Mouse (Mus musculus): ENCODE data around the gene Btbd9. TPM values are rescaled to one million over a fixed set of nuclear protein-coding genes. Genes with fewer than 3 reads are reported as not detected.

Btbd9 gene
- polyA plus RNA-seq, 1 experiment from 2014 or later: 41.1 TPM

DNA sequence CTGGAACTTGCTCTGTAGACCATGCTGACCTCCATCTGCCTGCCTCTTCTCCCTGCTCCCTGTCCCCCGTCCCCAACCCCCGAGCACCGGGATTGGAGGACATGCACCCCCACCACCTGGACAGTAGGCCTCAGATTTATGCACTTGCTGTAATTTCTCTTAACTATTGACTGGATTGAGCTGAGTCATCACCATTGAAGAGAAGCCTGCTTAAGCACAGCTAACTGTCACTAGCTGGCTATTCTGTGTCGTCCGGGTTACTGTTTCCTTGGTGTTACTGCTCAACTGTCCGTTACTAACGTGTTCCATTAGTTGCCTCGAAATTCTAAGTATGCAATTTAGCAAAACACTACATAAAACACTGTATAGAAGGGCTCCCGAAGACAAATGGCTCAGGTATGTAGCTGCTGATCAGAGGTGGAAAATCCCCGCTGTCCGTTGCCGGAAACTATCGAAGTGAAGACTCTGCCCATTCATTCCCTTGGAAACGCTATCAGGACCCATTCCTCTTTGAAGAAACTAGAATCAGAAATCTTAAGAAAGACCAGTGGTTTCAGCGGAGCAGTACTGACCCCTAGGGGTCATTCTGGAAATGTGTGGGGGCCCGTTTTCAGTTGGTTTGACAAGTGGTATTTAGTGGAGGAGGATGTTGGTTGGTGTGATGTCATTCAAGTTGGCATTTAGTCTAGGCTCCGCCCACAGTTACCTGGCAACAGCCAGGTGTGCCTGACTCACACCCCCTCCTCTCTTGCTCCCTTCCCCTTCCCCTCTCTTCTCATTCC, 14.3 kb upstream of the Btbd9 start:
- H3K4me1 ChIP-seq (ENCODE audit: control insufficient read depth, insufficient read depth, low read length): no peaks in the 10 kb centered on the region
- DNase-seq (ENCODE audit: low spot score) (peak; percentile 63), ATAC-seq (ENCODE audit: insufficient number of reproducible peaks, low FRiP score, low TSS enrichment, low read depth) (no peak)
- 65% methylated on average over 17 of the region's 17 CpGs for WGBS
- H3K9ac ChIP-seq (ENCODE audit: low read length): no peak overlapping the region
- no peaks in the 10 kb centered on the region for H3K27me3 ChIP-seq (ENCODE audit: control insufficient read depth, insufficient read depth, low read length)
- no peak overlapping the region for H3K4me3 ChIP-seq (ENCODE audit: low read depth, low read length)
- H3K4me2 ChIP-seq (ENCODE audit: low read depth, severe bottlenecking): no peak overlapping the region
- H3K36me3 ChIP-seq (ENCODE audit: control insufficient read depth, insufficient read depth, low read length): no peaks in the 10 kb centered on the region
- no peaks in the 10 kb centered on the region for H3K9me3 ChIP-seq (ENCODE audit: control insufficient read depth, low read length)
- H3K27ac ChIP-seq (replicated peaks; ENCODE audit: low read depth, low read length): no peak overlapping the region

DNA sequence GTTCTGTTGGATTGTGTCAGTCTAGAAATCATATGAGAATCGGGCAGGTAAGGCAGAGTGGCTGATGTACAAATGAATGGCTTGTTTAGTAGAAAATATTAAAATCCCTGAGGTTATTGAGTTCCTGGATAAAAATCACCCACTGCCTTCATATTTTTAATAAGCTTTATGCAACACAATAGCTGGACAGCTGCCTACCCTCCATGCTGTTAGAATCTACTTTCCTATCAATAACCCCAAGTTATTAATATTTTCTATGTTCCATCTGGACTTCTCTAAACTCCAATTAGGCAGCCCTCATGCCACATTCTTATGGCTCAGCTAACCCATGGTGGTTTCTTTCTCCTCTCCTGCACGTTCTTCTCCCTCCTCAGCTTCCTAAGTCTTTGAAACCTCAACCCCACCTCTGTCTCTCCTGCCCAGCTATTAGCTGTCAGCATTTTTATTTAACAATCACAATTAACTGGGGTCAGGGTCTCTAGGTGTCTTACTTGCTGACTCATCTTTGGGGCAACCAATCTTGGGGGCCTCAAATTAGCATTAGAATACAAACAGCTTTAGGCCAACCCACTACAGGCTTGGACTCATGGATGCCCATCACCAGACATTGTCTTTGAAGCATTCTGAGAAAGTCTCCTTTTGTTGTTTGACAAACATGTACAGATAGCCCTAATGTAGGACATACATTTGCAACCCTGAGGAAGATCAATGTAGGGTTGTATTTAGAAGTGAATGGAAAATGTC, 7.1 kb upstream of the Btbd9 start:
- WGBS: 77% methylated on average over 2 of the region's 2 CpGs
- Histone ChIP-seq H3K27ac (replicated peaks; ENCODE audit: low read depth, low read length) (no peak overlapping the region), H3K27me3 (ENCODE audit: control insufficient read depth, insufficient read depth, low read length) (no peaks in the 10 kb centered on the region), H3K9ac (ENCODE audit: low read length) (no peak overlapping the region), H3K4me1 (ENCODE audit: control insufficient read depth, insufficient read depth, low read length) (no peaks in the 10 kb centered on the region), H3K36me3 (ENCODE audit: control insufficient read depth, insufficient read depth, low read length) (no peaks in the 10 kb centered on the region), H3K9me3 (ENCODE audit: control insufficient read depth, low read length) (no peaks in the 10 kb centered on the region), H3K4me3 (ENCODE audit: low read depth, low read length) (no peak overlapping the region), H3K4me2 (ENCODE audit: low read depth, severe bottlenecking) (no peak overlapping the region)
- DNase-seq (ENCODE audit: low spot score) (no peak), ATAC-seq (ENCODE audit: insufficient number of reproducible peaks, low FRiP score, low TSS enrichment, low read depth) (no peak)

DNA sequence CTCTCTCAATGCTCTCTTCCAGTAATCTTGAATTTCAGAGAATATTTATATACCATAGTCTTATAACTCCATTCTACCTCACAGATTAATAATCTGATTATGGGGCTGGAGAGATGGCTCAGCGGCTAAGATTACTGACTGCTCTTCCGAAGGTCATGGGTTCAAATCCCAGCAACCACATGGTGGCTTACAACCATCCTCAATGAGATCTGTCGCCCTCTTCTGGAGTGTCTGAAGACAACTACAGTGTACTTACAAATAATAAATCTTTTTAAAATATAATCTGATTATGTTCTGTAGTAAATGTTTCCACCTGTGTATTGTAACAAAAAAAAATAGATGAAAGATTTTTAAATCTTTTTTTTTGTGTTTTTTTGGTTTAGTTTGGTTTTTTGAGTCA, 6.0 kb upstream of the Btbd9 start:
- no peaks in the 10 kb centered on the region for H3K27me3 ChIP-seq (ENCODE audit: control insufficient read depth, insufficient read depth, low read length)
- no peaks in the 10 kb centered on the region for H3K9me3 ChIP-seq (ENCODE audit: control insufficient read depth, low read length)
- H3K4me3 ChIP-seq (ENCODE audit: low read depth, low read length): no peak overlapping the region
- H3K4me2 ChIP-seq (ENCODE audit: low read depth, severe bottlenecking): no peak overlapping the region
- ATAC-seq (ENCODE audit: insufficient number of reproducible peaks, low FRiP score, low TSS enrichment, low read depth) (no peak), DNase-seq (ENCODE audit: low spot score) (no peak)
- H3K36me3 ChIP-seq (ENCODE audit: control insufficient read depth, insufficient read depth, low read length): no peaks in the 10 kb centered on the region
- 84% methylated on average over 3 of the region's 3 CpGs for WGBS
- H3K9ac ChIP-seq (ENCODE audit: low read length): no peak overlapping the region
- no peaks in the 10 kb centered on the region for H3K4me1 ChIP-seq (ENCODE audit: control insufficient read depth, insufficient read depth, low read length)
- H3K27ac ChIP-seq (replicated peaks; ENCODE audit: low read depth, low read length): no peak overlapping the region

DNA sequence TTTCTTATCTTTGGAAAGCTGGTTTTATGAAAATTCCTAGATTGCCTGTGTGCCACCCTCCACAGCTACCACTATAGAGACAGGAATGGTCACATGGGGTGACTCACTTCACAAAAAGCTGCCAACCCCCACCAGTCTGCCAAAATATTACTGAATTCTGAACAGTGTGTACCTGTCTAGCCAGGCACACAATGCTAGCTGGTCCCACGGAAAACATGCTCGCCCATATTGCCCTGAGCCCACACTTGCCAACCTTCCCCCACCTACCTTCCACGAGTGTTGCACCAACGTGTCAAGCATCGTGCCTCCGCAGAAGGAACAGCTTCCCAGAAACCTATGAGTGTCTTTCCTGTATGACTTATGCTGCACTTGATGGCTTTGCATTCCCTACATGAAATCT, 4.9 kb upstream of the Btbd9 start:
- Histone ChIP-seq H3K4me1 (ENCODE audit: control insufficient read depth, insufficient read depth, low read length) (peaks cover 4% of the 10 kb centered on the region), H3K4me3 (ENCODE audit: low read depth, low read length) (no peak overlapping the region), H3K9ac (ENCODE audit: low read length) (no peak overlapping the region), H3K9me3 (ENCODE audit: control insufficient read depth, low read length) (no peaks in the 10 kb centered on the region), H3K27me3 (ENCODE audit: control insufficient read depth, insufficient read depth, low read length) (no peaks in the 10 kb centered on the region), H3K27ac (replicated peaks; ENCODE audit: low read depth, low read length) (no peak overlapping the region), H3K36me3 (ENCODE audit: control insufficient read depth, insufficient read depth, low read length) (no peaks in the 10 kb centered on the region), H3K4me2 (ENCODE audit: low read depth, severe bottlenecking) (no peak overlapping the region)
- WGBS: 84% methylated on average over 6 of the region's 6 CpGs
- no peak for ATAC-seq (ENCODE audit: insufficient number of reproducible peaks, low FRiP score, low TSS enrichment, low read depth)
- no peak for DNase-seq (ENCODE audit: low spot score)

DNA sequence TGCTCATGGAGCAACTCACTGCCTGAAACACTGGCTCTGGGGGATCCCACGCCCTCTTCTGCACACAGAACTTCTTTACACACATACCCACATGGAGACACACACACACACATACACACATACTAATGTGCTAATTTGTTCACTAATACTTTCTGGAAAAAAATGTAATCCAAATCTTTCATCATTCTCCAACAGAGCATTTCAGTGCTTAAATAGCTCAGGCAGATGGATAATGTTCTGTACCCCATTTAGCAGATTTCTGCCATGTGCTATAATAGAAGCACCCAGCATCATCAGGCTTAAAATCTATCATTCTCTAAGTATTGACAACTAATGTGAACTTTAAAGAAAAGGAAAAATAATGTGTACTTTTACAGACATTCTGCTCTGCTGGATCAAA, 4.5 kb upstream of the Btbd9 start:
- H3K4me3 ChIP-seq (ENCODE audit: low read depth, low read length): no peak overlapping the region
- H3K4me1 ChIP-seq (ENCODE audit: control insufficient read depth, insufficient read depth, low read length): peaks cover 4% of the 10 kb centered on the region
- H3K27ac ChIP-seq (replicated peaks; ENCODE audit: low read depth, low read length): no peak overlapping the region
- H3K9me3 ChIP-seq (ENCODE audit: control insufficient read depth, low read length): no peaks in the 10 kb centered on the region
- no peaks in the 10 kb centered on the region for H3K36me3 ChIP-seq (ENCODE audit: control insufficient read depth, insufficient read depth, low read length)
- no peak overlapping the region for H3K4me2 ChIP-seq (ENCODE audit: low read depth, severe bottlenecking)
- no peaks in the 10 kb centered on the region for H3K27me3 ChIP-seq (ENCODE audit: control insufficient read depth, insufficient read depth, low read length)
- ATAC-seq (ENCODE audit: insufficient number of reproducible peaks, low FRiP score, low TSS enrichment, low read depth) (no peak), DNase-seq (ENCODE audit: low spot score) (no peak)
- WGBS: 60% methylated on average over 1 of the region's 1 CpGs
- no peak overlapping the region for H3K9ac ChIP-seq (ENCODE audit: low read length)

DNA sequence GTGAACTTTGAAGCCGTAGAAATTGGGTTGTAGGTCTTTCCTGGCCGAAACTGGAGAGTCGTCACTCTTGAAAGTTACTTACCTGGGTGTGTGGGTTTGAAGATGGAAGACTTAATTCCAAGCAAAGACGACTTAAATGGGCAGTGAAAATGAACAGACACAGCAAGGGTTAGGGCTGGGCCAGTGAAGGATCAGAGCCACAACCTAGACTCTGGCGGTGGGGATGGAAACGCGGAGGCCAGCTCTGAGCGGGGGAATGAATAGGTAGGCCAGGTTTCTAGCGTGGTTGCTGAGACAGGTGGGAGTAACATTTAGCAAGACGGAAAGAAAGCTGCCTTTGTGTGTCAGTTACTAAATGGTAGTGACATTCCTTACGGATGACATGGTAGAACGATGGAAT, 658 bp upstream of the Btbd9 start:
- peaks cover 7% of the 10 kb centered on the region for H3K4me1 ChIP-seq (ENCODE audit: control insufficient read depth, insufficient read depth, low read length)
- peak overlapping the region; percentile 68 for H3K9ac ChIP-seq (ENCODE audit: low read length)
- 67% methylated on average over 12 of the region's 12 CpGs for WGBS
- H3K27ac ChIP-seq (replicated peaks; ENCODE audit: low read depth, low read length): no peak overlapping the region
- H3K4me3 ChIP-seq (ENCODE audit: low read depth, low read length): peak overlapping the region; percentile 69
- DNase-seq (ENCODE audit: low spot score) (no peak), ATAC-seq (ENCODE audit: insufficient number of reproducible peaks, low FRiP score, low TSS enrichment, low read depth) (no peak)
- no peaks in the 10 kb centered on the region for H3K27me3 ChIP-seq (ENCODE audit: control insufficient read depth, insufficient read depth, low read length)
- H3K4me2 ChIP-seq (ENCODE audit: low read depth, severe bottlenecking): peak overlapping the region; percentile 70
- H3K36me3 ChIP-seq (ENCODE audit: control insufficient read depth, insufficient read depth, low read length): no peaks in the 10 kb centered on the region
- no peaks in the 10 kb centered on the region for H3K9me3 ChIP-seq (ENCODE audit: control insufficient read depth, low read length)

DNA sequence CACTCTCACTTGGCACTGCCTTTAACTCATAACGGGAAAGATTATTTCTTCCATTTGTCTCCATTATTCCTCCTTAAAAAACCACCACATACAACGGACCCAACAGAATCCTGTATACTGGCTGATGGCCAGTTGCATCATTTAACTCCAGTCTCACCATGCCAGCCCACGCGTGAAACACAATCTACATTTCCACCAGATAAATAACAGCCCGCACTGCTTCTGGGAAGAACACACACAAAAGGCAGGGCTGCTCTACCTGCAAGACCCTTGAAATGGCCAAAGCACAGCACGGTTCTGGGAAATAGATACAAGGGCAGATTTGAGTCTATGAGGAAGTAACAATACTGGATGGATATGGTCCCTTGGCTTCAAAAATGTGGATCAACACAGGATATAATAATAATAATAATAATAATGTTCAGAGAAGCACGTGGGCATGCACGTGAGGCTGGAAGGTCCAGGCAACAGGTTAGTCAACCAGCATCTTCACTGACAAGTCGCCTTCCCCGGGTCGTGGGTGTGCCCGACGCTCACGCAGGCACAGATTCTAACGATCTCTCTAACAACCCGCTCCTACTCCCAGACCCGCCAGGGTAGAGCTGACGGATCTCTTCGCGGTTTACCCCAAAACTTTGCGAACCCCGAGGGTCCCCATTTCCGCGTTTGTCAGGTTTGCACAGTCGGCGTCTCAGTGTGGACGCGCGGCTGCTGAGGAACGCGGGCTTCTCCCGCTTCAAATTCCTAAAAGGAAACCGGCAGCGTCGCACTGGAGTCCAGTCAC, 975 bp downstream of the Btbd9 start:
- peak; percentile 57 for DNase-seq (ENCODE audit: low spot score)
- H3K36me3 ChIP-seq (ENCODE audit: control insufficient read depth, insufficient read depth, low read length): no peaks in the 10 kb centered on the region
- H3K27me3 ChIP-seq (ENCODE audit: control insufficient read depth, insufficient read depth, low read length): no peaks in the 10 kb centered on the region
- H3K9ac ChIP-seq (ENCODE audit: low read length): peak overlapping the region; percentile 68
- H3K4me3 ChIP-seq (ENCODE audit: low read depth, low read length): peak overlapping the region; percentile 69
- H3K4me1 ChIP-seq (ENCODE audit: control insufficient read depth, insufficient read depth, low read length): peaks cover 7% of the 10 kb centered on the region
- WGBS: 8% methylated on average over 35 of the region's 35 CpGs
- no peak for ATAC-seq (ENCODE audit: insufficient number of reproducible peaks, low FRiP score, low TSS enrichment, low read depth)
- H3K27ac ChIP-seq (replicated peaks; ENCODE audit: low read depth, low read length): 0 out of 2 replicates have a peak overlapping the region, but pooled peaks have one; percentile 61
- H3K9me3 ChIP-seq (ENCODE audit: control insufficient read depth, low read length): no peaks in the 10 kb centered on the region
- H3K4me2 ChIP-seq (ENCODE audit: low read depth, severe bottlenecking): peak overlapping the region; percentile 70

DNA sequence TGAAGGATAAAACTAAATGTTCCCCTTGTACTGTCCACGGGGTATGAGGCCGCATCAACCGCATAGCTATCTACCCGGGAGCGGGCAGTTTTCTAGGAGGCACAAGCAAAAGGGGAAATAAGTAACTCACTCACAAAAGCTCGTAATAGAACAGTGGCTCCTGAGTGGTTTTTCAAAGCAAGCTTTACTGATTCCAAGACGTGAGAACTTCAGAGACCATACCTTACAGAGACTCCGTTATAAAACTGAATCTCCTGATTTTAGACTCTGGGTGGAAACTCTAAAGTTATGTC, 1.6 kb downstream of the Btbd9 start:
- no peak overlapping the region for H3K27ac ChIP-seq (replicated peaks; ENCODE audit: low read depth, low read length)
- H3K27me3 ChIP-seq (ENCODE audit: control insufficient read depth, insufficient read depth, low read length): no peaks in the 10 kb centered on the region
- peaks cover 7% of the 10 kb centered on the region for H3K4me1 ChIP-seq (ENCODE audit: control insufficient read depth, insufficient read depth, low read length)
- H3K36me3 ChIP-seq (ENCODE audit: control insufficient read depth, insufficient read depth, low read length): no peaks in the 10 kb centered on the region
- H3K9me3 ChIP-seq (ENCODE audit: control insufficient read depth, low read length): no peaks in the 10 kb centered on the region
- no peak for ATAC-seq (ENCODE audit: insufficient number of reproducible peaks, low FRiP score, low TSS enrichment, low read depth)
- no peak overlapping the region for H3K4me3 ChIP-seq (ENCODE audit: low read depth, low read length)
- no peak overlapping the region for H3K4me2 ChIP-seq (ENCODE audit: low read depth, severe bottlenecking)
- DNase-seq (ENCODE audit: low spot score): no peak
- WGBS: 81% methylated on average over 8 of the region's 8 CpGs
- no peak overlapping the region for H3K9ac ChIP-seq (ENCODE audit: low read length)
